Mouse (Mus musculus): ENCODE measurements at regions not wholly inside any gene's neighbourhood (a gene's known extent, or its start where the extent isn't known, plus 50 kb on each side); places are given as distances from the start of the nearest gene placed in this dataset.

- 68% methylated on average over 1 of the region's 1 CpGs for WGBS
- DNase-seq, result no peak
- no peak overlapping the region for H3K27ac ChIP-seq (ENCODE audit: insufficient read depth, low read length)
Observed at GRCm38 (mm10) chr12:46040216-46040615, 778.5 kb downstream of the Nova1 start.

DNA sequence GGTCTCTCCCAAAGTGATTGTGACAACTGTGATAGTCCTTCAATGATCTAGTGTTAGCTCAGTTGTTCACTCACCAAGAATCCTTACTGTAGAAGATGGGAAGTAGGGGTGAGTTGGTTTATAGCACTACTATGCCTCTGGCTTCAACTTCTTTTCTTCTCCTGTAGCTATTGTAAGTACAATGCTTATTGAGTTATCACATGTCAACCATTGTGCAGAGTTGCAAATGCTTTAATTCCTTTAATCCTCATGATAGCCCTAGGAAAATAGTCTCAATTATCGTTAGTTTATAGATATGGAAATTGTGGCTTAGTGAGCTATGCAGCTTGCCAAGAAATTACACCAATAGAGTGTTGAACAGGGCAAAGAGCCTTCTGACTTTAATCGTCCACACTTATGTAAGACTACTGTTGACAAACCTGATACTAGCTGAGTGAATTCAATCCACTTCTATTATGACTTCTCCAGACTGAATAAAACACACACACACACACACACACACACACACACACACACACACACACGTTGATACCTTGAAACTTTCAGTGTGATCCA is 782.1 kb downstream of the Nova1 start:
- no peak for DNase-seq
- 50% methylated on average over 3 of the region's 3 CpGs for WGBS
- H3K4me1 ChIP-seq (ENCODE audit: control insufficient read depth, insufficient read depth, low read length), result no peaks in the 10 kb centered on the region
- no peak overlapping the region for H3K4me3 ChIP-seq (replicated peaks; ENCODE audit: insufficient read depth, low read depth, low read length)
- no peaks in the 10 kb centered on the region for H3K27me3 ChIP-seq (ENCODE audit: control insufficient read depth, insufficient read depth, low read length)
- H3K27ac ChIP-seq (ENCODE audit: insufficient read depth, low read length), result no peak overlapping the region
- no peak for TF ChIP-seq CTCF (IDR thresholded peaks at IDR 0.05; ENCODE audit: borderline replicate concordance, insufficient read depth, low read depth, low read length)
- no peak for TF ChIP-seq POLR2A (IDR thresholded peaks at IDR 0.05; ENCODE audit: borderline replicate concordance, insufficient read depth, low read length)

More at GRCm38 (mm10) chr12:46040216-46040615, 778.5 kb downstream of the Nova1 start:
- no peak for TF ChIP-seq POLR2A (IDR thresholded peaks at IDR 0.05; ENCODE audit: borderline replicate concordance, insufficient read depth, low read length)
- TF ChIP-seq CTCF (IDR thresholded peaks at IDR 0.05; ENCODE audit: borderline replicate concordance, insufficient read depth, low read depth, low read length), result no peak
- no peaks in the 10 kb centered on the region for H3K4me1 ChIP-seq (ENCODE audit: control insufficient read depth, insufficient read depth, low read length)
- no peaks in the 10 kb centered on the region for H3K27me3 ChIP-seq (ENCODE audit: control insufficient read depth, insufficient read depth, low read length)
- H3K4me3 ChIP-seq (replicated peaks; ENCODE audit: insufficient read depth, low read depth, low read length), result no peak overlapping the region

DNA sequence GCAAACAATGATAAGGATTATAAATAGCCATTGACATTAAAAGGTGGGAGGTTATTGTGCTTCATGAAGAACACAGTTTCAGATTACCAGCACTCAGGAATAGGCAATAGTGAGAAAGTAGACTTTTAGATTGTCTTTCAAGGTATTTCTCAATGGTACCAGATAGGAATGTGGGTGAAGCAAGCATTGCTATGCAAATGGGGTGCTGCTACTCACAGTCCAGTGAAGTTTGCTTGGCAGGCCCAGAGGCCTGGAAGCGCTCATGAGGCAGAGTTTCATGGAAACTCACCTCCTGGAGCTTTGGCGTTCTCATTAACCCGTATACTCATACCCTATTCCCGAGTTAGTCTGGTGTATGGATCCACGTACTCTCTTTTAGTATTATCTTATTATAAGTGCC is 793.5 kb downstream of the Nova1 start:
- no peak for DNase-seq
- 81% methylated on average over 5 of the region's 5 CpGs for WGBS
- Histone ChIP-seq H3K4me1 (ENCODE audit: control insufficient read depth, insufficient read depth, low read length) (no peaks in the 10 kb centered on the region), H3K27ac (ENCODE audit: insufficient read depth, low read length) (no peak overlapping the region), H3K27me3 (ENCODE audit: control insufficient read depth, insufficient read depth, low read length) (no peaks in the 10 kb centered on the region), H3K4me3 (replicated peaks; ENCODE audit: insufficient read depth, low read depth, low read length) (no peak overlapping the region)
- TF ChIP-seq POLR2A (IDR thresholded peaks at IDR 0.05; ENCODE audit: borderline replicate concordance, insufficient read depth, low read length) (no peak), CTCF (IDR thresholded peaks at IDR 0.05; ENCODE audit: borderline replicate concordance, insufficient read depth, low read depth, low read length) (no peak)

DNA sequence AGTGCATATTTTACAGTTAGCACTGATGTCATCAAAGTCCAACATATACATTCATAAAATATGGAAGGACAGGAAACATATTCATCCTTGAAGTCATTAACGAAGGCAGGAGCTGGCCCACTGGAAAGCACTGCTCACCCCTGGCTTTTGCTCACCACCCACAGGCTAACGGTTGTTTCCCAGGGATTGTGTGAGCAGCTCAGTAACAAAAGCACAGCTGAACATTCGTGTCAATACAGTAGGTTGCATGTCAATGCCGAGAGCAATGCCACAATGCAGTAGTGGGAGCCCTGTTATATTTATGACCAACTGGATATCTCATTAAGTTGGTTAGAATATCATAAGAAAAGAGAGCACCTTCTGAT is 797.2 kb downstream of the Nova1 start:
- no peaks in the 10 kb centered on the region for H3K27me3 ChIP-seq (ENCODE audit: control insufficient read depth, insufficient read depth, low read length)
- DNase-seq, result no peak
- no peaks in the 10 kb centered on the region for H3K4me1 ChIP-seq (ENCODE audit: control insufficient read depth, insufficient read depth, low read length)
- 48% methylated on average over 4 of the region's 4 CpGs for WGBS
- no peak overlapping the region for H3K4me3 ChIP-seq (replicated peaks; ENCODE audit: insufficient read depth, low read depth, low read length)
- no peak for TF ChIP-seq POLR2A (IDR thresholded peaks at IDR 0.05; ENCODE audit: borderline replicate concordance, insufficient read depth, low read length)
- no peak for TF ChIP-seq CTCF (IDR thresholded peaks at IDR 0.05; ENCODE audit: borderline replicate concordance, insufficient read depth, low read depth, low read length)
- H3K27ac ChIP-seq (ENCODE audit: insufficient read depth, low read length), result no peak overlapping the region

DNA sequence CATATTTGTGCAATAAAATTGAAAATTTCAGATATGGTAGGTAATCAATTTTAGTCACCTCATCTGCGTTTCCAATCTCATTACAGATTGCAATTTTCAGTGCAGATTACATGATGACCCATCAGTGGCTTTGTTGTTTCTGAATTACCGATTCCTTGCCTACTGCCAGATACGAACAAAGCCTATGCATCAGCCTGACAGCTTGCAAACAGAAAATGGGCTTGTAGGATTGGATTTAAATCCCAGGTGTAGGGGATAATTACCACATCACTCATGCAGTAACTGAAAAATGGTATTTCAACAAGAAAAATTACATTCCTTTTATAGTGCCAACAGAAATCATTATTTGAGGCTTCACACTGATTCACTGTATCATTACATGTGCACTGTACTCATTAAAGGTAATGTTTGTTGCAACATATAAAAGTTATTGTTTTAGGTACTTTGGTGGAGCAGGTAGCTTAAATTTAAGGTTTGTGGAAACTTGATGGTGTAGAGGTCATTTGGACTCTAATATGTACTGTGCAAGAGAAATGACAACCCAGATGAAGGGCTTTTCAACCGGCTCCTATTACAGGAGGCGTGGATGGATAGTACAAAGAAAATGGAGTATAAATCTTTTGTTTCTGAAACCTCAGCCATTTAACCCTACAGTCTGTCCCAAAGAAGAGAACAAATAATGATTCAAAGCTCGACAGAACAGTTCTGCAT is 797.7 kb downstream of the Nova1 start:
- no peak for TF ChIP-seq POLR2A (IDR thresholded peaks at IDR 0.05; ENCODE audit: borderline replicate concordance, insufficient read depth, low read length)
- no peak for TF ChIP-seq CTCF (IDR thresholded peaks at IDR 0.05; ENCODE audit: borderline replicate concordance, insufficient read depth, low read depth, low read length)
- whole genome bisulfite sequencing, result 86% methylated on average over 6 of the region's 6 CpGs
- no peaks in the 10 kb centered on the region for H3K27me3 ChIP-seq (ENCODE audit: control insufficient read depth, insufficient read depth, low read length)
- H3K4me1 ChIP-seq (ENCODE audit: control insufficient read depth, insufficient read depth, low read length), result no peaks in the 10 kb centered on the region
- no peak for DNase-seq
- no peak overlapping the region for H3K27ac ChIP-seq (ENCODE audit: insufficient read depth, low read length)
- no peak overlapping the region for H3K4me3 ChIP-seq (replicated peaks; ENCODE audit: insufficient read depth, low read depth, low read length)

- no peak for TF ChIP-seq POLR2A (IDR thresholded peaks at IDR 0.05; ENCODE audit: borderline replicate concordance, insufficient read depth, low read length)
- TF ChIP-seq CTCF (IDR thresholded peaks at IDR 0.05; ENCODE audit: borderline replicate concordance, insufficient read depth, low read depth, low read length), result no peak
- no peak for DNase-seq
- H3K4me3 ChIP-seq (replicated peaks; ENCODE audit: insufficient read depth, low read depth, low read length), result no peak overlapping the region
- no peaks in the 10 kb centered on the region for H3K27me3 ChIP-seq (ENCODE audit: control insufficient read depth, insufficient read depth, low read length)
- H3K4me1 ChIP-seq (ENCODE audit: control insufficient read depth, insufficient read depth, low read length), result no peaks in the 10 kb centered on the region
- H3K27ac ChIP-seq (ENCODE audit: insufficient read depth, low read length), result no peak overlapping the region
Observed at GRCm38 (mm10) chr12:45977691-45978414, 840.9 kb downstream of the Nova1 start.

GRCm38 (mm10) chr12:45975780-45976179 is 842.9 kb downstream of the Nova1 start:
- H3K27me3 ChIP-seq (ENCODE audit: control insufficient read depth, insufficient read depth, low read length), result no peaks in the 10 kb centered on the region
- TF ChIP-seq POLR2A (IDR thresholded peaks at IDR 0.05; ENCODE audit: borderline replicate concordance, insufficient read depth, low read length), result no peak
- TF ChIP-seq CTCF (IDR thresholded peaks at IDR 0.05; ENCODE audit: borderline replicate concordance, insufficient read depth, low read depth, low read length), result no peak
- WGBS, result 89% methylated on average over 2 of the region's 2 CpGs
- H3K27ac ChIP-seq (ENCODE audit: insufficient read depth, low read length), result no peak overlapping the region
- no peak for DNase-seq
- H3K4me3 ChIP-seq (replicated peaks; ENCODE audit: insufficient read depth, low read depth, low read length), result no peak overlapping the region
- no peaks in the 10 kb centered on the region for H3K4me1 ChIP-seq (ENCODE audit: control insufficient read depth, insufficient read depth, low read length)

- TF ChIP-seq CTCF (IDR thresholded peaks at IDR 0.05; ENCODE audit: borderline replicate concordance, insufficient read depth, low read depth, low read length), result no peak
- TF ChIP-seq POLR2A (IDR thresholded peaks at IDR 0.05; ENCODE audit: borderline replicate concordance, insufficient read depth, low read length), result no peak
- no peaks in the 10 kb centered on the region for H3K4me1 ChIP-seq (ENCODE audit: control insufficient read depth, insufficient read depth, low read length)
- 22% methylated on average over 2 of the region's 2 CpGs for WGBS
- no peak overlapping the region for H3K4me3 ChIP-seq (replicated peaks; ENCODE audit: insufficient read depth, low read depth, low read length)
- no peaks in the 10 kb centered on the region for H3K27me3 ChIP-seq (ENCODE audit: control insufficient read depth, insufficient read depth, low read length)
- H3K27ac ChIP-seq (ENCODE audit: insufficient read depth, low read length), result no peak overlapping the region
- no peak for DNase-seq
Observed at GRCm38 (mm10) chr12:45970472-45970871, 848.3 kb downstream of the Nova1 start.

Data from cerebellum, adult 2 months (tissue).